Mouse (Mus musculus) liver, postnatal 0 days (tissue): ENCODE results near the gene Nr1h2.

Source experiments
- CTCF ChIP-seq: sonication (generic); IDR thresholded peaks from 2 replicates; pipeline ENCODE4 v1.5.1; 2016; ENCODE audit warnings: antibody characterized with exemption, low read depth
- EP300 ChIP-seq: IDR thresholded peaks from 2 replicates; pipeline ENCODE4 v1.6.1; 2016; ENCODE audit warnings: antibody characterized with exemption, low read depth, mild to moderate bottlenecking

DNA sequence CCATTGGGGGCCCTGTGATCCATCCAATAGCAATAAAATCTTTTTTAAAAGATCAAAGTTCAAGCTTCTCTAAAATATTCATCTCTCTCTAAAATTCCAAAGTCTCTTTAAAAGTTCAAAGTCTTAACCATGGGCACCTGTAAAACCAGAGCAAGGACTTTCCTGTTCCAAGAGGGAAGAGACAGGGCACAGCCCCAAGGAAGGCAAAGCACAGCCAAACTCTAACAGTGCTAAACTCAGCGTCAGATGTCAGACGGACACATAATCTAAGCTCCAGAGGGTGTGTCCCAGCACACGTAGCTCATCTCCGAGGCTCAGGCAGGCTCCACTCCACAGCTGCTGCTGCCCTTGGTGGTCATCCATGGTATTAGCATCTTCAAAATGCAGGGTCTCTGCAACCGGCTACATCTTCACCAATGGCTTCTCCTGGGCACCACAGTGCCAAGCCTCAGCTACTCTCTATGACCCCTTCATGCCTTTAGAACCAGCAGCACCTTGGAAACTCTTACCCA lies 22.6 kb upstream of the Nr1h2 start:
- no peak for TF ChIP-seq CTCF
- TF ChIP-seq EP300 = no peak
